Mouse (Mus musculus): ENCODE results near the gene Lgals1.

Lgals1 gene

GRCm38 (mm10) chr15:78913632-78914090 is 12.9 kb upstream of the Lgals1 start, which contains the start of gene Pdxp:
TSS of gene Pdxp (plus strand) at chr15:78913919.
- peak; percentile 95 for DNase-seq

DNA sequence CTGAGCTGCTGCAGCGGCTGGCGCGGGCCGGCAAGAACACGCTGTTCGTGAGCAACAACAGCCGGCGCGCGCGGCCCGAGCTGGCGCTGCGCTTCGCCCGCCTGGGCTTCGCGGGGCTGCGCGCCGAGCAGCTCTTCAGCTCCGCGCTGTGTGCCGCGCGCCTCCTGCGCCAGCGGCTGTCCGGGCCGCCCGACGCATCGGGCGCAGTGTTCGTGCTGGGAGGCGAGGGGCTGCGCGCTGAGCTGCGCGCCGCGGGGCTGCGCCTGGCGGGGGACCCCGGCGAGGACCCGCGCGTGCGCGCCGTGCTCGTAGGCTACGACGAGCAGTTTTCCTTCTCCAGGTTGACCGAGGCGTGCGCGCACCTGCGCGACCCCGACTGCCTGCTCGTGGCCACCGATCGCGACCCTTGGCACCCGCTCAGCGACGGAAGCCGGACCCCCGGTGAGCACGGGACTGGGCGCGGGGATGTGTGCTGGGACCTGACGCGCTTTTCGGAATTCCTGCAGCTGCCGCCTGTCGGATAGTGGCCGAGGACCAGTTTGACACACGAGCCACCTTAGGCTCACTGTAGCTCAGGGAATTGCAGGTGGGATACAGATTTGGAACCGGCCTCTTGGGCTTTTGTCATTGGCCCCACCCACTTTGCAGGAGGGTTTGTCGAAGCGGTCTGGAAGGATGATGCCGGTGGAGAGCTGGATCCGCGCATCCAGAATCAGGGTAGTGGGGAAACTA is 12.3 kb upstream of the Lgals1 start:
- DNase-seq, result no peak

DNA sequence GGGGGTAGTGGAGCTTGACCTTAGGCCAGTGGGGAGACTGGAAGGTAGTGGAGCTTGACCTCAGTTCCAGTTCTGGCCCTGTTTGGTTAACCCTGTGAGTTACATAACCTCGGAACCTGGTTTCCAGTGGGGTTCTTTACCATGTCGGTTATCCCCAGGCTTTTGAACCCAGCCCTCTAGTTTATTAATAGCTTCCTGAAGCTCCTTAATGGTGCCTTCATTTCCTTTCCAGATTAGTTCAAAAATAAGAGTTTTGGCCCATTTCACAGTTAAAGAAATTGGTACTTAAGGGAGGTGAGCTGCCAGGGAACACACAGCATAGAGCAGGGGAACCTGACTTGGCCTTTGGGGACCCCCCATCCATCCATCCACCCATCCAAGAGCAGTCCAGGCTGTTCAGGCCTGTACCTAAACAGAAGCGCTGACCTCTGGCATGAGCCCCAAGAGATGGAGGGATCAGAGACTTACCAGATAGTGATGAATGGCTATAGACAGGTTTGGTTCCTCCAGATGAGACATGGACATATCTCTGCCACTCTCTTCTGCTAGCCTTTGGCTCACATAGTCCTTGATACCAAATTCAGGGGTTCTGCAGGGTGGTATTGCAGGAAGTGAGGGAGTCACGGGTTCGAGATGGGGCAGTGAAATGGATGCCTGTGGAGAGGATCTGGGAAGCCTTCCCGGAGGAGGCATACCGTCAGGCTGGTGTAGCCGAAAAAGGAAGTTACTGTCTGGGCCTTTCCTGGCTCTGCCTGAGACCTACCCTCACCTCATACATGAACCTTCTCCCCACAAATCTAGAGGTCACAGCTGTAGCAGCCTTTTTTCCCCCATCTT is 11.5 kb upstream of the Lgals1 start:
- no peak for DNase-seq

- DNase-seq, result peak; percentile 86
Observed at GRCm38 (mm10) chr15:78915660-78916017, 10.9 kb upstream of the Lgals1 start.

DNA sequence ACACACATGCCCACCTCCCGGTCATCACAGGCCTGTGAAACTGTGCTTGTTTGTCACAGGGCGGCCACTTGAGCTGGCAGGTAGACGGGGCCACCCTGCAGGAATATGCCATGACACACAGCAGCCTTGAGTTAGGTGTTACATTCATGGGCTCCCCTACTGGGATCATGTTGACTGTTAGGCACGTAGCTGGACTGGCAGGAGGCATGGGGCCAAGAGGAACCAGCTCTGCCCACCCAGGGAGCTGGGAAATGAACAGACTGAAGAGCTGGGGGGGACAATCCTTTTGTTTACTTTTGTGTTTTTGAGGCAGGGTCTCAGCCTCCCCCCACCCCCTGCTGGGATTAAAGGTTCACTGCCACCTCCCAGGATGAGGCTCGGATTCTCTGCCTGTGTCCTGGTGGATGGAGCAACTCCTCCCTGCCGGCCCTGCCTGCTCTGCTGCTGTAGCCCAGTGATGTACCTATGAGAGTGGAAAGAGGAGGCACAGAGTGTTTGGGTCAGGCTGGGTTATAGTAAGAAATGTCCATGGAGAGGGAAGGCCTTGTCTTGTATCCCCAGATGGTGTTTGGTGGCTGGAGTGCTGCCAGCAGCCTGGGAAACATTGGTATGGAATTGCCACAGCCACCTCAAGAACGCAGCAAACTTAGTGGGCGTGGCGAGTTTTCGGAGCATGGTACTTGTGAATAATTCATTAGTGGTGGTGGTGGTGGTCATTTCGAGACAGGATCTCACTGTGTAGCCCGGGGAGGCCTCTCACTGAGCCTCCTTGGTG is 10.3 kb upstream of the Lgals1 start:
- no peak for DNase-seq

- DNase-seq, result no peak
Observed at GRCm38 (mm10) chr15:78918126-78918525, 8.4 kb upstream of the Lgals1 start.

GRCm38 (mm10) chr15:78919914-78920313 is 6.6 kb upstream of the Lgals1 start:
- DNase-seq, result no peak

- no peak for DNase-seq
Observed at GRCm38 (mm10) chr15:78922700-78923099, 3.8 kb upstream of the Lgals1 start.

DNA sequence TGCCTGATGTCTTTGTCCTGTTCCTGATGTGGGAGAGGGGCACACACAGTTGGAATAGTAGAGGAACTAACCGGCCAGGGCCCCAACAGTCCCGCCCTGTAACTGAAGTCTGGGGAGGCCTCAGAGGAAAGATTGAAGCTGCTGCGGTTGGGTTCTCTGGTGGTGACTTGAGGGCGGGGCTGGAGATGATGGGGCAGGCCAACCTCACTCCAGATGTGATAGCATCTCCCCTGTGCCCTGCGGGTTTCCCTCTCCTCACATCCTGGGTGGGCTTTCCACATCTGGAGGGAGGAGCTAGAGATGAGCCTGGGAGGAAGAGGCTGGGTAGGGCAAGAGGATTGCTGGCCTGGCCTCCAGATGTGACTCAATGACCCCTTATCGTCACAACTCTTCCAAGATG is 2.9 kb upstream of the Lgals1 start:
- DNase-seq, result peak; percentile 27

- no peak for DNase-seq
Observed at GRCm38 (mm10) chr15:78925129-78925528, 1.4 kb upstream of the Lgals1 start.

DNA sequence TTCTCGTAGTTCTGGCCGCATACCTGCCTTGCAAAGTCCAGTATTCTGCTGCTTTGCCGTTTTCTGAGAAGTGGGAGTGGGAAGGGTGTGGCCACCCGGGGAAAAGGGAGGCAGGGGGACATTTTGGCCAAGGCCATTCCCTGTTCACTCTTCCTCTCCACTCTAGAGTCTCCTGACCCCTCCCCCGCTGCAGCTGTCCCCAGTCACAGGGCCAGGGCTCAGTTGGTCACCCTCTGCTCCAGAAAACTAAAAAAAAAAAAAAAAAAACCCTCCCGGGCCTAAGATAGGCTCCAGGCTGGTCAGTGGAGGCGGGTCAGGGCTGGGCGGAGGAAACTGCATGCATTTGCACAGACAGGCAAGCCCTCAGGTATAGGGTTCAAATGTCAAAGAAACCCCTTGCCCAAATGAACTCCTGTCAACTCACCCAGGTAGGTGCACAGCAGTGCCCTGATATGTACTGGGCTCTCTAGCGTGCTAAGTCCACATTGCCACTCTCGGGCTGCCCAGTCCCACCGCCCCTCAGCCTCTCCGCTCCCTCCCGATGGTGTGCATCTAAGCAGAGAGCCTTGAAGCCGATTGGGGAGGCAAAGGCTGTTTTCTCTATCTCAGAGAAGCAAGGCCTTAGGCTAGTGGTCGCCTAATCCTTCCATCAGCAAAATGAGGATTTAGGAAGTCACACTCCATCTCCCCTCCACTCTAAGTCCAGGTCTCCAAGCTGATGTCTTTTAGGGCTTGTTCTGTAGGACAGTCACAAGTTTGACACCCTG is 679 bp downstream of the Lgals1 start:
- peak; percentile 40 for DNase-seq

DNA sequence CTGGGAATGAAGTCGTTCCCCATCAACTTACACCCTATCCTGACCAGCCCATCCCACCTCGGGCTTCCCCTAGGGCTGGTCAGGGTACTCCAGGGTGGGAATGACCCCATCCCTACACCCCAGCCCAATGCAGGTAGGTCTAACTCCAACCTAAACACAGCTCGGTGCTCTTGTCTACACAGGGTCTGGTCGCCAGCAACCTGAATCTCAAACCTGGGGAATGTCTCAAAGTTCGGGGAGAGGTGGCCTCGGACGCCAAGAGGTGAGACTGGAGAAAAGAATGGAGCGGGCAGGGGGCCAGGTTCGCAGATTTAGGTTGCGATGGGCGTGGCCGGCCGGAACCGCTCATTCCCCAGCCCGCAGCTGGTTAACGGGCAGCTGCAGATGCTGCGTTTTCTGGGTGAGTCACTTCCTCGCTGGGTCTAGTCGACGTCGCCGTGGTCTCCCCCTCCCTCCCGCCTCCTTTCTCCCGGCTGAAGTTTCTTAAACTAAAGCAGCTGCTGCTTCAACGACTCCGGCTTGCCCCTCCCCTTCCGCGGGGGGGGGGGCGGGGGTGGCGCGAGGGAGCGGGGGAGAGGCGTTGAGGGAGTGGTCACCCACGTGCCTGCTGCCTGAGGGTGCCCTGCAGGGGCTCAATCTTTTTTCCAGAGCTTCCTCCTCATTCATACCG is 1.4 kb downstream of the Lgals1 start:
- DNase-seq, result peak; percentile 89

GRCm38 (mm10) chr15:78928539-78928938 is 2.0 kb downstream of the Lgals1 start:
- no peak for DNase-seq

DNA sequence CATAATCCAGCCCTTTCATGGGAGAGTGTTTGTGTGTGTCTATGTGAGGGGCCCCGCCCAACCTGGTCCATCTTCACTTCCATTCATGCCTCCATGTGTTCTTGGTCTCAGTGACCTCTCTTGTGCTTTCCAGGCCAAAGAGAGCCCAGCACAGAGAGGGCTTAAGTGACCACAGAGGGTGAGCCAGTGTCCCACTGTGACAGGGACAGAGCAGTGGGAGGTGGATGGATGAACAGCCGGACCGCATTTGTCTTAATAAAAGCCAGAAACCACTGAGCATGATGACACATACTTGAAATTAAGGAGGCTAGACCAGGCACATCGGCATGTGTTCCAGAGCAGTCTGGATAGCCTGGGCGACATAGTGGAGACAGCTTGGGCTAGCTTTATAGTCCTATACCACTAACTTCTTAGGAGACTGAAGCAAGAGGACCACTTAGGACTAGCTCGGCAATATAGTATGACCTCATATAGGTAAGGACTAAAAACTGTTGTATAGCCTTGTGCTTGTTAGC is 3.7 kb downstream of the Lgals1 start:
- no peak for DNase-seq

DNA sequence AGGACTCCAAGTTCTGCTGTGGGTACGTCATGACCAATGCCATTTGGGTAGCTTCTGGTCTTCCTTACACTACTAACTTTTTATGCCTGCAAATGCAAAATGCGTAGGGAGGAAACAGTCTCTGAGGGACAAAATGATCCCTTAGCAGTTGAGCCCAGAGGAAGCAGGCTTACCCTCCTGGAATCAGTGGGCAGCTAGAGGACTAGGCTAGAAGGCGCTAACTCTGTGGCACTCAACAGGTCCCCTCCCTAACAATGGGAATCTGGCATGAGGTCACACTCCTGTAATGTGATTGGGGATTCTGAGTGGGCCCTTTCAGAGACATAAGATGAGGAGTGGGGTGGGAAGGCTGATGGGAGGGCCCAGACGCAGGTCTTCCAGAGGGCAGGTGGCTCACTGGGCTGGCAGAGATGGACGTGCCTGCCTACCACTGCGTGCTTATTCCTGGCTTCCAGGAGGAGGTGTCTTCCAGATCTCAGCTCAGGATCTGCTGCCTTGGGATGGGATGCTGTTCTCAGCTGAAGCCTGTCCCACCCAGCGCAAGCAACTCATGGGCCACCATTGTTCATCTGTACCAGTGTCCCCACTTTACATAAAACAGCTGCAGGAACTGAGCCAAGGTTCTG is 4.4 kb downstream of the Lgals1 start:
- no peak for DNase-seq

- DNase-seq, result peak; percentile 73
Observed at GRCm38 (mm10) chr15:78931577-78931976, 5.1 kb downstream of the Lgals1 start.

DNA sequence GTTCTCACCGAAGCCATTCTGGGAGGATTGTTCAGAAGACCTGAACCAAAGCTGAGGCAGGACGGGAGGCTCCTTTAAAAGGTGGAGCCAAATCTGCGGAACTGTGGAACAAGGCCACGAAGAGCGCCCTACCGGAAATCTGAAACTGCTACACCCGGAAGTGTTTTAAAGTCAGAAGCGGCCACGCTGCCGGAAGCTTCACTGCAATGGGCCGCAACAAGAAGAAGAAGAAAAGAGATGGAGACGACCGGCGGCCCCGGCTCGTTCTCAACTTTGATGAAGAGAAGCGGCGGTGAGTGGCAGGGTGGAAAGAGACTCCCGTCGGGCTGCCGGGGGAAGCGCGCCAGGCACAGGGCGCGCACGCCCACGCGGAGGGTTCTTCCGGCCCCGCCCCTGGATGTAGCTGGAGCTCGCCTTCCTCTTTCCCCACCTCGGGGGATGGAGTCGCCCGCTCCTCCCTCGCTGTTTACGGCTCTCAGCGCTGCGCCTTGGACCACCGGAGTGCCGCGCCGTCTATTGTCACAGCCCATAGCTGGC is 8.3 kb downstream of the Lgals1 start, which contains the start of gene Nol12:
Gene Nol12, plus strand, starts transcription at position 150 of the 537 bp plus-strand sequence.
- peak; percentile 94 for DNase-seq

- DNase-seq, result no peak
Observed at GRCm38 (mm10) chr15:78936403-78936802, 9.9 kb downstream of the Lgals1 start.

DNA sequence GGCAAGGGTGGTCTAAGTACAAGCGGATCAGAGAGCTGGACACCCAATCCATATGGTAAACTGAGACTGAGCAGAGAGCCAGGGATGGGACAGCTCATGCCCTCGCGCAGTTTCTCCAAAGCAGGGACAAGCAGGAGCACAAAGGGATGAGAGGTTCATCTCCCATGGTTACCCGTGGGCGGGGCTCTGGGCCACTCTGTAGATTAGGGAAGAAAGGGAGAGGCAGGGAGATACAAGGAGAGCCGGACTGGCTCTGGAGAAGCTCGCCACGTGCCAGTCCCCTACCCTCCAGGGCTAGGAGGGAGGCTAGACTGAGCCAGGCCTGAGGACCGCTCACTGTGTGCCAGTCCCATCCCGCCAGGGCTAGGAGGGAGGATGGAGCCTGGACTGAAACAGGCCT is 10.8 kb downstream of the Lgals1 start:
- DNase-seq, result no peak

- DNase-seq, result no peak
Observed at GRCm38 (mm10) chr15:78937963-78938362, 11.4 kb downstream of the Lgals1 start.

- no peak for DNase-seq
Observed at GRCm38 (mm10) chr15:78940325-78940724, 13.8 kb downstream of the Lgals1 start.

Data from lung, postnatal 36 days (tissue).